Mouse (Mus musculus): ENCODE measurements around the gene Zscan29.

Gene Zscan29

DNA sequence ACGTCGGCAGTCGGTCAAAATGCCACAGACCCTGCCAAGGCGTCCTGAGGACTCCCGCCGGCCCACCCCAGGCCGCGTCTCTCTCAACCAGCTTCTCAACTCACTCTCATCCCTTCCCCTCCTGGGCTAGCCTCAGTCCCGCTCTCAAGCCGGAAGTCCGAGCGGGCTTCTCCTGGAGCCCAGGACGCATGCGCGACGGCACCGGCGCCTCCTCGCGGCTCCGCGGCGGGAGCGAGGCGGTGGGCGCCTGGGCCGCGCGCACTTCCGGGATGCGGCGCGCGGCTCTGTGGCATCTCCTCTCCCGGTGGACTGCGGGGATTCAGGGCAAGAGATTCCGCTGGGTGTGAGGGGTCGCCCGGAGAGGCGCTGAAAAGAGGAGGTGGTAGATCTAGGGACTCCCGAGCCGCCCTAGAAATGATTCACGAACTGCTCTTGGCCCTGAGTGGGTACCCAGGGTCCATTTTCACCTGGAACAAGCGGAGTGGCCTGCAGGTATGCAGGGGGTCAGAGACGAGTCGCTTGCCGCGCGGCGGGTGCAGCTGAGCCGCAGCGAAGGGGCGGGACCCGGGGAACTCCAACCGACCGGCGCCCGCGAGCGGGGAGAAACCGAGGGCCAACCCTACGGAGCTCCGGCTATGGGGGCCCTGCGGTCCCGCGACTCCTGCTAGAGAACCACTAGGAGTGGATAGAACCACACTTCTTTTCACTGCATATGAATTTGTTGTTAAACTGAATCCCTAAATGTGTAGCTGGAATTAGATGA is at the start of gene Zscan29:
Zscan29 (minus strand) TSS at position 146 of the 763 bp plus-strand sequence.
- peak; percentile 92 for DNase-seq (ENCODE audit: low spot score)

DNA sequence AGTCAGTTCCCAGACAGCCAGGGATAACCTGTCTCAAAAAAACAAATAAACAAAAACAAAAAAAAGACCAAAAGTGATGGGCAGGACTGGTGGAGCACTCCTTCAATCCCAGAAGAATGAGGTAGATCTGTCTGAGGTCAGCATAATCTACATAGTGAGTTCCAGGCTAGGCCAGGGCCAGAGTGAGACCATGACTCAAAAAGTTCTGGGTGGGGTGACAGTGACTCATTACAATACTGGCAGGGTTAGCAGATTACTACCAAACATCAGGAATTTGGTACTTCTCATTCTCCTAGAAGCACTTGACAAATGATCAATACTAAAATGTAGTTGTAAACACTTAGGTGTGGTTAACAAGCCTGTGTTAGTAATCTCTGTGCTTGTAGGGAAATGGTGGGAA is 49.1 kb upstream of the Zscan29 start:
- no peak for DNase-seq (ENCODE audit: low spot score)

DNA sequence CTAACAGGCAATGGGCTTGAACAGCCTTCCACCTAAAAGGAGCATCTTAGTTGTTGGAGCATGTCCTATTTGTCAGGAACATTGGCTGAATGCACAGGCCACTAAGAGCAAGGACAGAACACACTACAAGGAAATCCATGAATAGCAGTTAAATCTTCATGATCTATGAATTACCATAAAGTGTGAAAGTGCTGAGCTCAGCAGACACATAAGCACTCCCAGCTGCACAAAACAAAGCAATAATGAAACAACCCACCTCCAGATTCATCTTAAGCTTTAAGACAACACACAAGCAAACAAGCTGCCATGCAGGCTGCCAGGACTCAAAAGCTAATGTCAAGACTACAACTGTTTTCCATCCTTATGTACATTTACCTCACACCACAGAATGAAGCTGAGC is 48.3 kb upstream of the Zscan29 start:
- DNase-seq (ENCODE audit: low spot score), result no peak

DNA sequence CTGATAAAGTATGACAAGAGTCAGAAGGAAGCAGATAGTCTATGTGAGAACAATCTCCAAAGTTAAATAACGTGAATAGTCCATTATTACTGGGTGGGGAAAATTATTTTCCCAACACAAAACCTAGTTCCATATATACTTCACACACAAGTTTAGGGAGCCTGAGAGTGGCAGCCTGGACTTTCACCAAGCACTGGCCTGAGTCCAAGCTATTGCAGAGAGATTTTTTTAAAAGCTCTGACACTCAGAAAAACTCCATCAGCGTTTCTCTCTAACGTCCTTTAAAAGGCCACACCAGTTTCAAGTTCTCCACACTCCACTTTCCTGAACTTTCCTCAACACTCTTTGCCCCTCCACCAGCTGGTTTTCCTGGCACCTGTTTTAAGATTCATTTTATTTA is 43.6 kb upstream of the Zscan29 start:
- DNase-seq (ENCODE audit: low spot score), result no peak

DNA sequence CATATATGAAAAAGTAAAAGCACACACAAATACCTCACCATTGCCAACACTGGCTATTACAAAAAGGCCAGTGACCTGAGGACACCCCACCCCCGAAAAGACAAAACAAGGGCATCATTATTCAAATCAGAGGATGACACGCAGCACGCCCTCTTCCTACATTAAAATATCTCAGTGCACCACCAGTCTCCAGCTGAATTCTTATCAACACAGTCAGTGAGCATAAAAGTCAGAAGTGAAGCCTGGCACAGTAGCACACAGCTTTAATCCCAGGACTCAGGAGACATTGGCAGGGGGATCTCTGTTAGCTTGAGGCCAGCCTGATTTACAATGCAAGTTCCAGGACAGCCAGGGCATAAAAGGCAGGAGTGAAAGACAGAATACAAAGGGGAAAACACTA is 35.6 kb upstream of the Zscan29 start:
- no peak for DNase-seq (ENCODE audit: low spot score)

DNA sequence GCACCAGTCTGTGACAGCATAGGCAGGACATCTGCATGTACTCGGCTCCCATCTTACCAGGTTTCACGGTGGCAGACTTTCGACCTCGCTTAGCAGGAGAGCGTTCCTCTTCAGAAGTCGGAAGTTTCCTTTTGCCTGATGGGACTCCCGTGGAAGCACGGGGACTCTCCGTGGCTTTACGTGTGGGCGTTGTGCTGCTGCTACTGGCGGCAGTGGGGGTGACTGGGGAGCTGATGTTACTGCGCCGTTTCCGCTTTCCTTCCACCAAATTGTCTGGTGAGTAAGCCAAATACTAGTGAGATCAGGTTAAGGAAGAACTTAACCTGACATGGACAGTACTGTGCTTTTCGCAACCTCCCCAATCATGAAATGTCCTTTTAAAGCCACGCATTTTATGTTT is 33.4 kb upstream of the Zscan29 start:
- no peak for DNase-seq (ENCODE audit: low spot score)

DNA sequence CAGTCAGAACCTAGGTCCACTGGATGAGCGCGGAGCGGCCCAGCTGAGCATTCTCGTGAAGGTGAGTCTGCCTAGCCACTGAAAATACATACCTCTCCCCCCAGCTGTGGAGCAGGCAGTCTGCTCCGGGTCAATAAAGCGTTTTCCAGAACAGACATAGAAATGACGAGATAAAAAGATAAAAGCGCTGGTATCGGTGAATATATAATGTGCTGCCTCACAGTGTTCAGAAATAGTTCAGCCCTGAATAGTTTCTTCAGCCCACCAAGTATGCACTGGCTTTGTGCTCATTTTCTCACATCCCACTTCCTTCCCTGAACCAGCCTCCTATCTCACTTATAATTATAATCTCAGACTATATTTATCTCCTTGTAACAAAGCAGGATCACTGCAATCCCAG is 24.5 kb upstream of the Zscan29 start:
- DNase-seq (ENCODE audit: low spot score), result no peak

DNA sequence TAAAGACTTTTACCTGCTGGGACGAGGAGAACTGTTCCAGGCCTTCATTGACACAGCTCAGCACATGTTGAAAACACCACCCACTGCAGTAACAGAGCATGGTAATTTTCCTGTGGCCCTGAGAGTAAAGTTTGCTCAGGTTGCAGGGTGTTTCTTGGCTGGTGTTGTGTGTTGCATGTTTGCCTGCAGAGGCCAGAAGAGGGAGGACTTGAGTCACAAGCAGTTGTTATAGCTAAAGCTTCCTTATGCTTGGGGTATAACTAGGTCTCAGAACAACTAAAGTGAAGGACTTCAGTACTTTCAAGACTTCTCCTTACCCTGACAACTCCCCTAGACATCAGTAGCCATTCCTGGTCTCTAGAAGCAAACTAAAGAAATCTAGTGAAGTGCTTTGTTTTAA is 17.6 kb upstream of the Zscan29 start:
- DNase-seq (ENCODE audit: low spot score), result no peak

DNA sequence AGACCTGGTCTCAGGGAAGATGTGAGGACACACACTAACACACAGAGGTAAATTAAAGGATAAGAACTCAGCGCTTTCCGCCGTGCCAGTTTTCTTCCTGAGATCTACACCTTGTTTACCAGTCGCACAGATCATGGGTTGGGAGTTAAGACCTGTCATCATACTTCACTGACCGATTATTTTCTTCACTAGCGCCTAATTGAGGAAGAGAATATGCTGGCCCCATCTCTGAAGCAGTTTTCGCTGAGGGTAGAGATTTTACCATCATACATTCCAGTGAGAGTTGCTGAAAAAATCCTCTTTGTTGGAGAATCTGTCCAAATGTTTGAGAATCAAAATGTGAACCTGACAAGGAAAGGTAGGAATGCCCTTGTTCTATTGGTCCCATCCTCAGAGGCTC is 13.2 kb upstream of the Zscan29 start:
- no peak for DNase-seq (ENCODE audit: low spot score)

DNA sequence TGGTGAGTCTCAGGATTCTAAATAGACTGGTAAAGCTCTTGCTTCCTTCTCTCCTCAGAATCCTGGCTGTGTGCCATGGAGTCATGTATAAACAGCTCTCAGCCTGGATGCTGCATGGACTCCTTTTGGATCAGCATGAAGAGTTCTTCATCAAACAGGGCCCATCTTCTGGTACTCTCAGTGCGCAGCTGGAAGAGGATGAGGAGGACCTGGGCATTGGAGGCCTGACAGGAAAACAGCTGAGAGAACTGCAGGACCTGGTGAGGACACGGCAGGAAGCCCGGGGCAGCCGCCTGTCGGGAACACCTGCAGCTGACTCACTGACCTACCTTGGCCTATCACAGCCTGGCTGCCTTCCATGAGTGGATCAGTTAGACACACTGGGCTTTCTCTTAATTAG is 12.5 kb upstream of the Zscan29 start:
- DNase-seq (ENCODE audit: low spot score), result no peak

DNA sequence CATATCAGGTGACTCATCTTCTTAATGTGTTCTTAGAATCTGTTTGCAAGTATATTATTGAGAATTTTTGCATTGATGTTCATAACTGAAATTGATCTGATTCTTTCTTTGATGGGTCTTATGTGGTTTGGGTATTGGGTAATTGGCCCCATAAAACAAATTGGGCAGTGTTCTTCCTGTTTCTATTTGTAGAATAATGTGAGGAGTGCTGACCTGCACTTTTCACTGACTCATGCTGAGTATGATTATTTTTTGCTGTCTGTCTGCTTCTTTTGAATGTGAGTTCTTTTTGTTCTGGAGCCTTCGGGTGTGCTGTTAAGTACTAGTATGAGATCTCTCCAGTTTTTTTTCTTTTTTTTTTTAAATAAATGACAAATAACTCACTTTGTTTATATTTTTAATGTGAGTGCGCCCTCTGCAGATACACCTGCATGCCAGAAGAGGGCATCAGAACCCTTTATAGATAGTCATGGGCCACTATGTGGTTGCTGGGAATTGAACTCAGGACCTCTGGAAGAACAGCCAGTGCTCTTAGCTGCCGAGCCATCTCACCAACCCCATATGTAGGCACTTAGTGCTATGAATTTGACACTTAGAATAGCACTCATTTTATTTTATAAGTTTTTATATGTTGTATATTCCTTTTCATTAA is 8.0 kb upstream of the Zscan29 start:
- DNase-seq (ENCODE audit: low spot score), result no peak

DNA sequence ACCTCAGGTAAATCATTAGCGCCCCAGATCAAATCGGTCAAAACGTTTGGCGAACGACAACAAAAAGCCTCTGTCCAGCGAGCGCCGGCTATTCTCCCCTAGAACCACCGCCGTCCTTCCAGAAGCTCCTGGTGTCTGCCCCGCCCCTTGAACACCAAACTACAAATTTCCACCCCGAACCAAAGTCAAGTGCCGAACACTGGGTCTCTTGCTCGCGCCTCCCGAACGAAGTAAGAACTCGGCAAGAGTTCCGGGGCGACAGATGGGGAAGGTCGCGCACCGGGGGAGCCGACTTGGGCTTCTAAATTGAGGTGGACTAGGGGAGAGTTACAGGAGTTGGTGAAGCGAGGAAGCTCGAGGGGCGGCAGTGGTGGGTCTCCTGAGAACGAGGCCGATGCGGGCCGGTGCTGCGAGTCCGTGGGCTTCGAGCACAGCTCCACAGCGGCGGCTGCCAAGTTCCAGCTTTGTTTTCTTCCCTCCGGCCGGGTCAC is 399 bp downstream of the Zscan29 start, which contains the start of gene Tubgcp4:
Tubgcp4 (plus strand) TSS at position 174 of the 491 bp plus-strand sequence.
- peak; percentile 50 for DNase-seq (ENCODE audit: low spot score)

DNA sequence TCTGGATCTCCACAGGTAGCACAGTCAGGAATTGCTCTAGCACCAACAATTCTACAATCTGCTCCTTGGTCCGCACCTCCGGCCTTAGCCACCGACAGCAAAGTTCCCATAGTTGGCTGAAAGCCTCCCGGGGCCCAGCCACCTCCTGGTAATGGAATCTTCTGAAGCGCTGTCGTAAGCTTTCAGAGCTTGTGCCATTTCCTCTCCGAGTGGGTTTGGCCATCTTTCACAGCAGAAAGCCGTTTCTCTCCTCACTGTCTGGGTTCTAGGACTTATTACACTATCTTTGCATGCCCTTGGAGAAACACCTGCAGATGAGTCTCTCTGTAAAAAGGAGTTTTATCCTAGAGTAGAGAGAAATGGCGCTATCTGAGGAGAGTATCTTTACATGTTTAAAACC is 1.0 kb downstream of the Zscan29 start:
- peak; percentile 34 for DNase-seq (ENCODE audit: low spot score)

DNA sequence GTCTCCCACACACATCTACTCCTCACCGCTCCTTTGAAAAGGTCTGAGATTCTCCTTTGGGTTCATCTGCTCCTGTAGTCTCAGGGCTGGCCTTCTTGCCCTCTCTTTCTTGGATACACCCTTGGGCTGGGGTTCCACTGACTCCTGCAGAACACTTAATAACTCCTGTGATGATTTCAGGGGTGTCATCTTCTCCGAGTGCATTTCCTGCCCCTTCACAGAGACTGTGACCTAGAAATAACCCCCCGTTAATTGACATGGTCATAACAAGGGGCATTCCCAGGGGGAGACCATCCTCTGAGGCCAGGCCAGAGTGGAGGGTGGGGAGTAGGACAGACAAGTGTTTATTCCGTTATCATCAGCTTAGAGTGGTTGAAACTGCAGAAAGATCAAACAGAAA is 1.8 kb downstream of the Zscan29 start:
- no peak for DNase-seq (ENCODE audit: low spot score)

DNA sequence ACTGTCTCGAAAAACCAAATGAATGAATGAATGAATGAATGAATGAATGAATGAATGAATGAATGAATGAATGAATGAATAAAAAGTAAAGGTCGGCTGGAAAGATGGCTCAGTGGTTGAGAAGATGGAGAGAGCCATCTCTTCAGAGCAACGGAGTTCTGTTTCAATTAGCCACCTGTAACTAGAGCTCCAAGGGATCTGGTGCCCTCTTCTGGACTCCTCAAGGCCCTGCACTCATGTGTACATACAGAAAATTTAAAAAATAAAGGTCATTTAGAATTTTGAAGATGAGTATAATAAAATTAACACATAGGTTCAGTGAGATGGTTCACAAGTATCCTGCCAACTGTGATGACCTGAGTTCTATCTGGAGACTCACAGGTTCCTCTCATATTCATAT is 17.8 kb downstream of the Zscan29 start:
- no peak for DNase-seq (ENCODE audit: low spot score)

DNA sequence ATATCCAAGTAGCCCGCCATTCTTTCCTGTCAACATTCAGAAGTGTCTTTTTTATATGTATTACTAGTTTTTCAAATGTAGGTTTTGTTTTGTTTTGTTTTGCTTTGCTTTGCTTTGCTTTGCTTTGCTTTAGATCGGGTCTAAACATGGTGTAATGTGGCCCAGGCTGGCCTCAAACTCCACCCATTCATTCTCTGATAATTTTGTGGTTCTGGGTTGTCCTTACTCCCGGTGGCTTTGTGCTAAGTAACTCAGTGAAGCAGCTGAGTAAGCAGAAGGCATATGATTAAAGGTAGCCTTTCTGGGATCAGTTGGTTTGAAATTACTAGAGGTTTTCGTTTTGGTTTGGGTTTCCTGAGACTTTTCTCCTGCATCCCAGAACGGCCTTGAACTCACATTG is 21.2 kb downstream of the Zscan29 start:
- no peak for DNase-seq (ENCODE audit: low spot score)

DNA sequence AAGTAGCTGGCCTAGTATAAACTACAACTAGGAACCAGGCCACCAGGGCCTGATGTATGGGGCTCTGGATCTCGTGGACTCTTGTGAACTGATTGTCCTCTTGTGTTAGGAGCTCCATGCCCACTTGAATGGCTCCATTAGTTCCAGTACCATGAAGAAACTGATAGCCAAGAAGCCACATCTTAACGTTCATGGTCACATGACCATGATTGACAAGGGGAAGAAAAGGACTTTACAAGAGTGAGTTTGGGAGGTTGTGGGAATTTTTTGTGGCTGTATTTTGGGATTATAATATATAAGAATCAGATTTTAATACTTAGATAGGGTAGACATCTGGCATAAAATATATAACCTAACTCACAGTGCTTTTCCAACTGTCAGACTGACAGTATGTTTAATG is 28.5 kb downstream of the Zscan29 start:
- no peak for DNase-seq (ENCODE audit: low spot score)

DNA sequence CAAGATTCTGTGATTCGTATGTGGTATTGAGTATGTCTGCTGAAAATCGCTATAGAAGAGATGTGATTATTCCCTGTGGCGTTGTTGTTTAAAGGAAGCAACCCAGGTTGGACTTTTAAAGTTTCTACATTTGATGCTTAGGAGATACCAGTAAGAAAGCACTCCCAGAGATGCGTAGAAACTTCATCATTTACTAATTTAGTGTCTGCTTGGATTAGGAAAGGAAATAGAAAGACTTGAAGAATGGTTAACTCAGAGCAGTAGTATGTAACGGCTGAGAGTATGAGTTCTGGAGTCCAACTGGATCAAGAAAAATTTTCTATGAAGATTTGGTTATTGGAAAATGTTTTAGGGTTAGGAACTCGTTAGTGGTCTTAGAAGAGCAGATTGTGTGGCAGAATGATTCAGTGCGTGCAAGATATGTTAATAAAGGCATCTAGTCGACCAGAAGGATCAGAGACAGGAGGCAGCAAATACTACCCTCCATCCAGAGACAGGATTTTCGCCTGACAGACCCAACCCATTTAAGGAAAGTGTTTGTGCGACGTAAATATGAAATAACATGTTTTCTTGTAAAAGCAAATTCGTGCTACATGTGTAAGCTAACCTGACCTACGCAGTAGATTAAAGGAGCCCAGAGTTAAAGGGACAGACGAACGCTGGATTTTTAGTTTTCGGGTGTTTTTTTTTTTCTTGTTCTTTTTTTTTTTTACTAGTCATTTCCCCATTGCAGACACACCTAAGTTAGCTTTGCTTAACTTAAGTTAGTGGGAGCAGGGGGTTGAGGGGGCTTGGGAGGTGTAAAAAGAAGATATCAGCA is 29.5 kb downstream of the Zscan29 start:
- no peak for DNase-seq (ENCODE audit: low spot score)

DNA sequence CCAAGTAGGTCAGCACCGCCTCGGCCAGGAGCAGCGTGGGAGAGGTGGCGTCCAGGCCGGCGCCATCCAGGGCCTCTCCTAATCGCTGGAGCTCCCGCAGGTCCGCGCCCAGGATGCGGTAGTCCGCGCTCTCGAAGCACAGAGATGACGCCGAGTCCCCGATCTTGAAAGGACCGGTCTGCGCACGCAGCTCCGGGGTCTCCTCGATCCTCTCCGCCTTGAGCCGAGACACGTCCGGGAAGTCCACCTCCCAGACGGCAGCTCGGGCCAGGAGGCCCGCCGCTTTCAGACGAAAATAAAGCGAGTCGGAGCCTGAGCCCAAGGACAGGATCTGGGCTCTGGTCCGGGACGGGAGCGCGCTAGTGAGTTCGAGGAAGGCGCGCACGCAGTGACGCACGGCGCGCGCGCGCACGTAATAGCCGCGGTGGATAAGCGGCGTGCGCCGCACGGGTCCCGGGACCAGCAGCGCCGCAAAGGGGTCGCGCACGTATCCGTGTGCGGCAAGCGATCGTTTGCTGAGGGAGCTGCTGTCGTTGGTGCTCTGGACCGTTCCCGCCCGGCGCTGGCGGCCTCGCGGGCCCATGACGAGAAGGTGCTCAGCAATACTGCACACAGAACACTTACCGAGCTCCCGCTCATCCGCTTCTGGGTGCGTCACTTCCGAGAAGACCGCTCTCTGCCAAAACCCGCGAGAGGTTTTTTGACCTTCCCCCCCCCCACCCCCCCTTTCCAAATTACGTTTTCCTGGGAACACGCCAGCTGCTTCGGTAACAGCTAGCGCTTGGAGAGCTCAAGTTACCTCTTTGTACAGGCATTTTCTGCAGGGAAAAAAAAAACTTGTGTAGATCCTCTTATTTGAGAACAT is 30.7 kb downstream of the Zscan29 start, which contains the start of the genes Adal and Lcmt2:
Adal (plus strand) TSS at position 411 of the 865 bp plus-strand sequence.
Lcmt2 (minus strand) TSS at position 636 of the 865 bp plus-strand sequence.
- DNase-seq (ENCODE audit: low spot score), result peak; percentile 89

DNA sequence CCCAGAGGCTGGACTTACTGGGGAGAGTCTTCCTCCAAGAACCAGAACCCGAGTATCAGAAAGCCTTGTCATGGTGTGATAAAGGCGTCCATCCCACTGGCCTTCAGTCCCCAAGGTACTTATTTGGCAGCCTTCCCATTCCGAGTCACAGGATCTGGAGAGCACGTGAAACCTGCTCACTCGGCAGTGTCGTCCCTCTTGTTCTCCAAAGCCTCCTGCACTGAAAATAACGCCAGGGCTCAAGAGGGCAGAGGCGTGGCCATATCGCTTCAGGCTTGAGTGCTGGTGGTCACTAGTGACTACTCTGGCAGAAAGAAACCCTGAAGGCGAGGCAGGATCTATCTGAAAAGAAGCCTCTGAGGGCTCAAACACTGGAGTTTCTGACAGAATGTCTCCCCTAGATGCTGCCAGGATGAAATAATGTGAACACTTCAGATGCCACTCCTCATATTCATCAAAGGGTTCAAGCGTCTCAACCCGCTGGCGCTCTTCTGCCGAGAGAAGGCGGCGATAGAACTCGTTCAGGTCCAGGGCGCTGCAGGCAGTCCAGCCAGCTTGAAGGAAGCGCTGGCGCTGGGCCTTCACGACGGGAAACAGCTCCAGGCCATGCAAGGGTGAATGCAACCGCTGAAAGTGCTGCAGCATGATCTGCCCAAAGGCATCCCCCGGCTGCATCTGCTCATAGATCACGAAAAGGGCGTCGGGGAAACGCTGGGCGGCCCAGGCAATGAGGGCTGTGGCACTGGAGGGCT is 31.5 kb downstream of the Zscan29 start:
- DNase-seq (ENCODE audit: low spot score), result peak; percentile 22

DNA sequence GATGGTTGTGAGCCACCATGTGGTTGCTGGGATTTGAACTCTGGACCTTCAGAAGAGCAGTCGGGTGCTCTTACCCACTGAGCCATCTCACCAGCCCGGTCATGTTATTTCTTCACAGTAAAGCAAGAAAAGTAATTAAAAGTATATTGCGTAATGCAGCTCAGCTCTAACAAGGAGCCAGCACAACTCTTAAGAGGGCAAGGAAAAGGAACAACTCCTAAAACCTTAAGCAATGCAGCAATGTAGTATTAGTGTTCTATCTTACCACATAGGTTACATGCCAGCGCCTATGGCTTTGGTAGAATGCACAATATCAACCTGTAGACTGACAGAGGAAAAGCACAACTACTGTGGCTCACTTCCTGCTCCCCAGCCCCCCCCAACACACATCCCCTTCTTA is 33.6 kb downstream of the Zscan29 start:
- DNase-seq (ENCODE audit: low spot score), result no peak
